Mouse (Mus musculus) T-cell, adult 66 days (primary cell): ENCODE results near the gene Nfe2. TPM values are rescaled to one million over a fixed set of nuclear protein-coding genes. Genes with fewer than 3 reads are reported as not detected.

Experiments
- total RNA-seq, 2 experiments: library from RNA; stranded (reverse); gene quantifications; 3 replicates in 1 of 2; 4 replicates in 1 of 2; pipeline ENCODE4 v1.2.4; 2023

The Nfe2 gene
- 1 to 10 TPM; 2.3 to 2.9 TPM for total RNA-seq

DNA sequence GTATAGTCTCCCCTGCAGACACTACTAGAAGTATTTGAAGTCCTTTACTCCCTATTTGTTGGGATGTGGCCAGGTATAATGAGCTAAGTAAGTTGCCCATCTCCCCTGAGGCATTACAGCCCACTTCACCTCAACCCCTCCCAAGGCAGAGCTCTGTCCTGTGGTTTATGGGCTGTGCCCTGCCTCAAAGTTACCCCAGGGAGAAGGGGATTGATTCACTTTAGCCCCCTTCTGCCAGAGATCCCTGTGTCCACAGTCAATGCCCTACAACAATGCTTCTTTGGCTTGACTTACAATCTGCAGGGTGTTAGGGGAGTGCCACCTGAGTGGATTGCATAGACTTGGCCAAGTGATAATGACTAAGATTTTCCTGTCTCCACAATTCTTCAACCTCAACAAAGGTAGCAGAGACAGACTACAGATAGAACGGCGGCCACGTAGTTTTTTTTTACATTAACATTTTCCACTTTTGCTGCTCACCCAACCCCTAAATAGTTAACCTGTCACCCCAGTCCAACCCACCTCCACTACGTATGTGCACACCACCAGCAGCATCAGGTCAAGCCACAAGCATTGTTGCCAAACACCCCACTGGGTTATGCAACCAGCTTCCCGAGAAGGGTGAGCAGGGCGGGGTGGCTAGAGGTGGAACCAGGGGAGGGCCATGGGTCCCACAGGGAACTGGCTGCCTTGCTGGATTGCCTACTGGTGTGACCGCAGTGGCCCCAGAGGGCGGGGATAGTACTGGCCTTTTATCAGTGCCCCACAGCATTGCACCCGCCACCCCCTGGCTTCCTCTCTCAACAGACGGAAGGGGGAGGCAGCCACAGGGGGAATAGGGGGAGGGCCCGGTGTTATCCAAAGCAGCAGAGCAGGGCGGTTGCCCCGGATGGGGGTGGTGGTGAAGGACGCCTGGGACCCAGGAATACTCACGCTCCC lies at the start of gene Nfe2:
Nfe2 (minus strand) TSS at position 614 of the 939 bp plus-strand sequence.

DNA sequence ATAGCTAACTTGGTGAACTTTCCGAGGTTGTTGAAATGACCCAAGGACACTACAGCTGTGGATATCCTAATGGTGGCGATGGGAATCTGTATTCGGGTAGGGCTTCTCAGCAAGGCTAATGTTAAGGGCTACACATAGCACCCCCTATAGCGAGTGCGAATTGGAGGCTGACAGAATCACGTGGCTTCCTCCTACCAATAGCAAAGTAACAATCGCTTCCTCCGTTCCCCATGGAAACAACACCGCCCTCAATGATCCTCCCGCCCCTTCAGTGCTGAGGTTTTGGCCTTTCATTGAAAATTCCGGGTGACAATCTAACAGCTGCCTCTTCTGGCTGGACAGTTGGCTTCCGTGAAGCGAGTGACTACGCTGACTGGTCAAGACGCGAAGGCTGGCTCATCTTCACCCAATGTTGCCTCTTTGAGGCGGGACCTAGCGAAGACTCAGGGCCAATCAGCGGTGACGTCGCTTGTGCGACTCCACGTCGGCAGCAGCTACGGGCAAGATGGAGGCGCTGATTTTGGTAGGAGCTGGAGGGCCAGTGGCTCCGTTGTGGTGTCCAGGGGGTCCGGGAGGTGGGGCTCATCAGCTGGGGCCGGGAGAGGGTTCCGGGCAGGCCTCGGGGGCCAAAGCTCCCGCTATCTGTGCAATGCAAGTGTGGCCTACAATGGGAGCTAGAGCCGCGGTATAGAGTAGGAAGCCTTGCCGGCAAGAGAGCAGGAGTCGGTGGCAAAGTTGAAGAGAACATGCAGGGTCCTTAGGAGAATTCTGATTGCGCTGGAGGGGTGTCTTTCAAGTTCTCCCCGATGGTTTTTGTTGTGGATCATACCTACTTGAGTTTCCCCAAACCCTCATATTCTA lies 14.4 kb upstream of the Nfe2 start, which contains the start of gene Copz1:
Copz1 (plus strand) TSS at position 296 of the 861 bp plus-strand sequence.

DNA sequence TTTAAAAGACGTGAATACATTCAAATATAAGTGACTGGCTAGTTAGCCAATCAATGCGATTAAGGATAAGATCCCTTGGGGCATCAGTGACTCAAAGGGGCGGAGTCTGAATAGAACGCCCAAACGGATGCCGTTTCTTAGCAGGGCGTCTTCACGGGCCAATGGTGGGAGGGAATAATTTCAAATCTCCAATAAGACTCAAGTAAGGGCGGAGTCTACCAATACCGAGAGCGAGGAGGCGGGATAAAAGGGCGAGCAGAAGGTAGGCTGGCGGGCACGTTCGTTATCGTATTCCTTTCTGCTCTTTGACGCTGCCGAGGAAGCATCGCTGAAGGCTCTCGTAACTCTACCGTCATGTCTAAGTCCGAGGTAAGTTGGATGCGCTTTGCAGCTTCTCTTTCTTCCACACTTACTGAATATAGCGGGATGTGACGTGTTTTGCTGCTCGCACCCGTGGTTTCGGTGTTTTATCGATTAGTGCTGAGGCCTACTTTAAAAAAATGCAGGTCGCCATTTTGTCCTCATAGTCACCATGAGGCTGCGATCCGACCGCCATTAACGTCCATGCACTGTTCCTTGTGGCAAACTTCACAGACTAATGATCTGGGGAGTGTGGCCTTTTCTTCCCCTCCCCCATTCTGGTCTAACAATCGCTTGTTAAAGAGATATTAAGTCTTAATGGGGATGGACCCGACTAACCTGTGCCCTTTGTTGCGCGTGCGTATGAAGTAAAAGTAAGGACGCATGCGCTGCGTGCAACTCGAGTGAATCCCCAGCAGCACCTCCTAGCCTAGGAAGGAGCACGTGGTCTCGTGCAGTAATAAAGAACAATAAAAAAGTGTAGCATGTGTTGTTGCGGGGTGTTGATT lies 17.8 kb downstream of the Nfe2 start, which contains the start of gene Hnrnpa1:
Hnrnpa1 (plus strand) TSS at position 273 of the 869 bp plus-strand sequence.

DNA sequence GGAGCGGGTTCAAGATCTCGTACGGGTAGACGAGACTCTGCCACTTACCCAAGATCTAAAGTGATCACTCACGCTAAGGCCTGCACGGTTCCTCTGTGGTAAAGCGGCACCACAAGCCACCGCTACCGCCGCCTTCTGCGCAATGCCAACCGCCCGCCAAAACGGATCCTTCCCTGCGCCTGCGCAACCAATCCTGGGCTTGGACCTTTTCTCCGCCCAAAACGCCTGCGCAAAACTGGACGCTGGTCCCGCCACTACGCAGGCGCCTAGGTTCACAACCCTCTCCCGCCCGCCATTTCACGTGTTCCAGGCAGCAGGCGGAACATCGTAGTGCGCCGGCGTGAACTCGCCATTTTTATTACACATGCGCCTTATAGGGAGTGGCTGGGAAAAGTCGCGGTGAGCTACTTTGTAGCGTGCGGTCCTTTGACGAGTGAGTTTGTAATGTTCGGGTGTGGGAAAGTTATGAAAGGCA lies 18.5 kb downstream of the Nfe2 start, which contains the start of gene Cbx5:
Cbx5 (minus strand) TSS at position 132 of the 475 bp plus-strand sequence.

Other genes with a start within 250 kb of the Nfe2 start
- not detected for gene Hoxc4, start 239.5 kb downstream of the Nfe2 start, total RNA-seq
- gene Smug1, start 91.3 kb downstream of the Nfe2 start, total RNA-seq = 10 to 100 TPM in 1 of 2 experiments, 1 to 10 TPM in 1; 8.2 to 11.7 TPM
- 10 to 100 TPM; 25.8 to 31.2 TPM for gene Cbx5, start 18.6 kb downstream of the Nfe2 start, total RNA-seq
- 100 to 1,000 TPM; 523 to 560 TPM for gene Hnrnpa1, start 18.0 kb downstream of the Nfe2 start, total RNA-seq
- 10 to 100 TPM; 76.2 to 80.6 TPM for gene Copz1, start 14.3 kb upstream of the Nfe2 start, total RNA-seq
- gene Gpr84, start 52.2 kb upstream of the Nfe2 start, total RNA-seq = not detected
- 1 to 10 TPM; 1.1 to 2.3 TPM for gene Zfp385a, start 81.7 kb upstream of the Nfe2 start, total RNA-seq
- 1 to 10 TPM; 2.9 to 3.7 TPM for gene Itga5, start 108.4 kb upstream of the Nfe2 start, total RNA-seq
- gene Gtsf1, start 172.1 kb upstream of the Nfe2 start, total RNA-seq = not detected
- gene Gtsf2, start 190.1 kb upstream of the Nfe2 start, total RNA-seq = not detected
- 100 to 1,000 TPM; 140 to 147 TPM for gene Nckap1l, start 195.4 kb upstream of the Nfe2 start, total RNA-seq
- gene Pde1b, start 244.6 kb upstream of the Nfe2 start, total RNA-seq = 10 to 100 TPM; 26.1 to 45.0 TPM